Mouse (Mus musculus) myocyte (in vitro differentiated cells): ENCODE data around the gene 2210407C18Rik. TPM values are rescaled to one million over a fixed set of nuclear protein-coding genes. Genes with fewer than 3 reads are reported as not detected.

Experiments
- H3K27me3 ChIP-seq: one replicate; pipeline ENCODE4 v1.6.1; 2011; ENCODE audit not compliant: control insufficient read depth, insufficient read depth, insufficient read length
- H3K36me3 ChIP-seq: one replicate; pipeline ENCODE4 v1.6.1; 2011; ENCODE audit not compliant: control insufficient read depth, insufficient read depth
- H3K4me2 ChIP-seq: one replicate; pipeline ENCODE4 v1.6.1; 2011; ENCODE audit warnings: low read depth, control low read depth
- H3K4me3 ChIP-seq: one replicate; pipeline ENCODE4 v1.5.1; 2011; ENCODE audit warnings: mild to moderate bottlenecking, control low read depth, moderate library complexity
- H3K79me2 ChIP-seq: one replicate; pipeline ENCODE4 v1.6.1; 2011; ENCODE audit not compliant: control insufficient read depth, insufficient read depth
- H3ac ChIP-seq: one replicate; pipeline ENCODE4 v1.6.1; 2011; ENCODE audit not compliant: control insufficient read depth, insufficient read length
- CEBPB ChIP-seq: IDR thresholded peaks from 2 replicates; pipeline ENCODE4 v1.6.1; 2011; ENCODE audit warnings: mild to moderate bottlenecking, moderate library complexity; ENCODE audit not compliant: poor library complexity, insufficient read depth, severe bottlenecking
- E2F4 ChIP-seq: IDR thresholded peaks from one replicate; pipeline ENCODE4 v1.6.1; 2011; ENCODE audit warnings: mild to moderate bottlenecking, control low read depth, moderate library complexity; ENCODE audit not compliant: insufficient read depth
- MAX ChIP-seq: IDR thresholded peaks from one replicate; pipeline ENCODE4 v1.6.1; 2011; ENCODE audit warnings: low read depth, mild to moderate bottlenecking, control low read depth
- MYOD1 ChIP-seq, 3 experiments: IDR thresholded peaks; one replicate each; pipeline ENCODE4 v1.6.1; 2011; ENCODE audit warnings: control low read depth in 2 of 3, low read depth in 2 of 3, mild to moderate bottlenecking in 2 of 3, moderate library complexity in 1 of 3; ENCODE audit not compliant: insufficient read length in 2 of 3, control insufficient read depth in 1 of 3
- MYOG ChIP-seq, 3 experiments: IDR thresholded peaks; one replicate each; pipeline ENCODE4 v1.6.1; 2011; ENCODE audit warnings: control low read depth in 2 of 3, low read depth in 2 of 3, mild to moderate bottlenecking in 2 of 3; ENCODE audit not compliant: insufficient read length in 2 of 3, control insufficient read depth in 1 of 3, insufficient read depth in 1 of 3
- POLR2A ChIP-seq: IDR thresholded peaks from one replicate; pipeline ENCODE4 v1.6.1; 2011; ENCODE audit warnings: low read depth, mild to moderate bottlenecking, control low read depth, moderate library complexity; ENCODE audit not compliant: insufficient read length
- POLR2AphosphoS2 ChIP-seq: IDR thresholded peaks from one replicate; pipeline ENCODE4 v1.6.1; 2011; ENCODE audit warnings: low read depth, control low read depth; ENCODE audit not compliant: insufficient read length
- REST ChIP-seq: IDR thresholded peaks from one replicate; pipeline ENCODE4 v1.6.1; 2011; ENCODE audit warnings: mild to moderate bottlenecking, control low read depth, moderate library complexity; ENCODE audit not compliant: insufficient read depth, insufficient read length
- SRF ChIP-seq: IDR thresholded peaks from one replicate; pipeline ENCODE4 v1.6.1; 2011; ENCODE audit warnings: low read depth; ENCODE audit not compliant: control insufficient read depth, insufficient read length
- TCF12 ChIP-seq: IDR thresholded peaks from one replicate; pipeline ENCODE4 v1.6.1; 2011; ENCODE audit warnings: mild to moderate bottlenecking, control low read depth; ENCODE audit not compliant: poor library complexity, insufficient read depth, severe bottlenecking
- TCF3 ChIP-seq: IDR thresholded peaks from one replicate; pipeline ENCODE4 v1.6.1; 2011; ENCODE audit warnings: low read depth, control low read depth; ENCODE audit not compliant: insufficient read length
- USF1 ChIP-seq: IDR thresholded peaks from one replicate; pipeline ENCODE4 v1.6.1; 2011; ENCODE audit warnings: low read depth, mild to moderate bottlenecking, control low read depth, moderate library complexity
- polyA plus RNA-seq: library from polyadenylated mRNA; unstranded; fragments of >200 nt; fragmentation: generic; extraction: Trizol; gene quantifications from one replicate; pipeline ENCODE4 v1.2.1, GENCODE M21; 2012; ENCODE audit warnings: missing spikeins

2210407C18Rik gene
- polyA plus RNA-seq, 1 experiment, result not detected

GRCm38 (mm10) chr11:58614526-58614925, 1.3 kb downstream of the 2210407C18Rik start:
- Histone ChIP-seq H3K79me2 (no peaks in the 10 kb centered on the region), H3ac (no peak overlapping the region), H3K36me3 (no peaks in the 10 kb centered on the region), H3K4me2 (no peak overlapping the region), H3K27me3 (no peaks in the 10 kb centered on the region), H3K4me3 (no peak overlapping the region)
- no peak for TF ChIP-seq POLR2AphosphoS2
- no peak for TF ChIP-seq SRF
- TF ChIP-seq TCF3, result no peak
- TF ChIP-seq CEBPB, result no peak
- TF ChIP-seq E2F4, result no peak
- TF ChIP-seq REST, result no peak

GRCm38 (mm10) chr11:58613359-58613758, 2.5 kb downstream of the 2210407C18Rik start:
- H3K4me2 ChIP-seq, result no peak overlapping the region
- no peak overlapping the region for H3ac ChIP-seq
- no peaks in the 10 kb centered on the region for H3K27me3 ChIP-seq
- H3K79me2 ChIP-seq, result no peaks in the 10 kb centered on the region
- no peak overlapping the region for H3K4me3 ChIP-seq
- TF ChIP-seq TCF12, result no peak
- TF ChIP-seq CEBPB, result no peak
- no peak for TF ChIP-seq TCF3
- TF ChIP-seq MAX, result no peak
- TF ChIP-seq MYOG (IDR thresholded peaks at IDR 0.05; ENCODE audit: control insufficient read depth in 1 of 3, insufficient read depth in 1 of 3, insufficient read length in 2 of 3, low read depth in 2 of 3), result no peak
- TF ChIP-seq MYOD1 (IDR thresholded peaks at IDR 0.05; ENCODE audit: control insufficient read depth in 1 of 3, insufficient read length in 2 of 3, low read depth in 2 of 3), result no peak
- H3K36me3 ChIP-seq, result no peaks in the 10 kb centered on the region

GRCm38 (mm10) chr11:58607030-58607429, 8.8 kb downstream of the 2210407C18Rik start:
- H3K79me2 ChIP-seq, result no peaks in the 10 kb centered on the region
- H3ac ChIP-seq, result no peak overlapping the region
- H3K4me3 ChIP-seq, result no peak overlapping the region
- TF ChIP-seq USF1 (no peak), CEBPB (no peak), MAX (no peak), SRF (no peak), MYOD1 (IDR thresholded peaks at IDR 0.05; ENCODE audit: control insufficient read depth in 1 of 3, insufficient read length in 2 of 3, low read depth in 2 of 3) (no peak), MYOG (IDR thresholded peaks at IDR 0.05; ENCODE audit: control insufficient read depth in 1 of 3, insufficient read depth in 1 of 3, insufficient read length in 2 of 3, low read depth in 2 of 3) (no peak), REST (no peak), E2F4 (no peak), TCF3 (no peak), TCF12 (no peak), POLR2A (no peak), POLR2AphosphoS2 (no peak)
- H3K36me3 ChIP-seq, result no peaks in the 10 kb centered on the region
- no peaks in the 10 kb centered on the region for H3K27me3 ChIP-seq
- H3K4me2 ChIP-seq, result no peak overlapping the region

GRCm38 (mm10) chr11:58606177-58606919, 9.5 kb downstream of the 2210407C18Rik start:
- no peak overlapping the region for H3K4me2 ChIP-seq
- no peaks in the 10 kb centered on the region for H3K36me3 ChIP-seq
- no peak overlapping the region for H3K4me3 ChIP-seq
- no peak for TF ChIP-seq E2F4
- TF ChIP-seq MYOG (IDR thresholded peaks at IDR 0.05; ENCODE audit: control insufficient read depth in 1 of 3, insufficient read depth in 1 of 3, insufficient read length in 2 of 3, low read depth in 2 of 3), result no peak
- TF ChIP-seq POLR2AphosphoS2, result no peak
- TF ChIP-seq TCF12, result no peak
- TF ChIP-seq USF1, result no peak
- TF ChIP-seq SRF, result no peak
- TF ChIP-seq MYOD1 (IDR thresholded peaks at IDR 0.05; ENCODE audit: control insufficient read depth in 1 of 3, insufficient read length in 2 of 3, low read depth in 2 of 3), result no peak
- TF ChIP-seq MAX, result no peak
- no peak for TF ChIP-seq TCF3
- TF ChIP-seq CEBPB, result no peak
- H3K79me2 ChIP-seq, result no peaks in the 10 kb centered on the region
- no peak overlapping the region for H3ac ChIP-seq
- H3K27me3 ChIP-seq, result no peaks in the 10 kb centered on the region

- Histone ChIP-seq H3K4me2 (no peak overlapping the region), H3K4me3 (no peak overlapping the region), H3K79me2 (no peaks in the 10 kb centered on the region), H3K36me3 (no peaks in the 10 kb centered on the region), H3ac (no peak overlapping the region), H3K27me3 (no peaks in the 10 kb centered on the region)
- no peak for TF ChIP-seq SRF
- no peak for TF ChIP-seq MYOG (IDR thresholded peaks at IDR 0.05; ENCODE audit: control insufficient read depth in 1 of 3, insufficient read depth in 1 of 3, insufficient read length in 2 of 3, low read depth in 2 of 3)
- TF ChIP-seq MYOD1 (IDR thresholded peaks at IDR 0.05; ENCODE audit: control insufficient read depth in 1 of 3, insufficient read length in 2 of 3, low read depth in 2 of 3), result no peak
- no peak for TF ChIP-seq POLR2A
- TF ChIP-seq POLR2AphosphoS2, result no peak
- TF ChIP-seq TCF12, result no peak
- TF ChIP-seq MAX, result no peak
- TF ChIP-seq USF1, result no peak
- TF ChIP-seq CEBPB, result no peak
- no peak for TF ChIP-seq E2F4
- TF ChIP-seq TCF3, result no peak
- TF ChIP-seq REST, result no peak
Observed at GRCm38 (mm10) chr11:58605228-58605627, 10.6 kb downstream of the 2210407C18Rik start.
